8 mouse cellular contexts compared by ENCODE assay signal in genomic region chr8:126591821-126592268, GRCm38 (mm10). TPM values are rescaled to one million over a fixed set of nuclear protein-coding genes. Genes with fewer than 3 reads are reported as not detected.
DNase-seq lines count a peak whose midpoint lies in the region; ATAC-seq and TF ChIP-seq lines count a peak whose summit lies in the region.

No protein-coding gene starts in this region.

- peak overlapping the region; percentile 86 for H3K4me3 ChIP-seq in bone marrow macrophage, adult 2 months (ENCODE audit: insufficient read depth, low read length)
- H3K4me3 ChIP-seq in forebrain, embryonic 14.5 days (ENCODE audit: low read depth, low read length) = peak overlapping the region; percentile 99
- peak overlapping the region; percentile 99 for H3K4me3 ChIP-seq in hindbrain, embryonic 12.5 days
- peak overlapping the region; percentile 98 for H3K4me3 ChIP-seq in midbrain, embryonic 12.5 days

- peak overlapping the region; percentile 97 for H3K27ac ChIP-seq in bone marrow macrophage, adult 2 months (ENCODE audit: insufficient read depth, low read depth, low read length)
- H3K27ac ChIP-seq in forebrain, embryonic 14.5 days (ENCODE audit: low read depth, low read length) = peak overlapping the region; percentile 100
- peak overlapping the region; percentile 98 for H3K27ac ChIP-seq in hindbrain, embryonic 12.5 days
- peak overlapping the region; percentile 95 for H3K27ac ChIP-seq in midbrain, embryonic 12.5 days (replicated peaks)

- peak overlapping the region; percentile 100 for H3K4me2 ChIP-seq in forebrain, embryonic 14.5 days (ENCODE audit: low read length)
- H3K4me2 ChIP-seq in hindbrain, embryonic 12.5 days (replicated peaks) = peak overlapping the region; percentile 93
- peak overlapping the region; percentile 95 for H3K4me2 ChIP-seq in midbrain, embryonic 12.5 days (replicated peaks)

- ATAC-seq in forebrain, embryonic 14.5 days = no peak
- no peak for ATAC-seq in hindbrain, embryonic 12.5 days (ENCODE audit: low FRiP score)
- ATAC-seq in midbrain, embryonic 12.5 days (ENCODE audit: low FRiP score, low read depth) = no peak

- no peak for TF ChIP-seq CTCF in bone marrow macrophage, adult 2 months (IDR thresholded peaks at IDR 0.05; ENCODE audit: low read depth, low read length)

- TF ChIP-seq POLR2A in bone marrow macrophage, adult 2 months (IDR thresholded peaks at IDR 0.05; ENCODE audit: borderline replicate concordance, low read depth, low read length) = no peak

- WGBS in forebrain, embryonic 14.5 days = 0% methylated on average over 9 of the region's 9 CpGs
- WGBS in hindbrain, embryonic 12.5 days = under 1% methylated on average over 9 of the region's 9 CpGs
- WGBS in midbrain, embryonic 12.5 days = under 1% methylated on average over 9 of the region's 9 CpGs

- H3K27me3 ChIP-seq in forebrain, embryonic 14.5 days (replicated peaks; ENCODE audit: control insufficient read depth, insufficient read depth, low read length) = no peaks in the 10 kb centered on the region
- H3K27me3 ChIP-seq in hindbrain, embryonic 12.5 days = no peaks in the 10 kb centered on the region
- H3K27me3 ChIP-seq in midbrain, embryonic 12.5 days = no peaks in the 10 kb centered on the region; the same call in 1 of the 2 replicates

- peak overlapping the region; percentile 100 for H3K9ac ChIP-seq in forebrain, embryonic 14.5 days (ENCODE audit: low read length)
- peak overlapping the region; percentile 100 for H3K9ac ChIP-seq in hindbrain, embryonic 12.5 days
- peak overlapping the region; percentile 100 for H3K9ac ChIP-seq in midbrain, embryonic 12.5 days (replicated peaks)

- H3K36me3 ChIP-seq in forebrain, embryonic 14.5 days (ENCODE audit: control insufficient read depth, insufficient read depth, low read length) = peaks cover 36% of the 10 kb centered on the region
- H3K36me3 ChIP-seq in hindbrain, embryonic 12.5 days = peaks cover 6% of the 10 kb centered on the region; the same call in 1 of the 2 replicates
- 0 out of 2 replicates have a peak, but pooled peaks cover 6% of the 10 kb centered on the region for H3K36me3 ChIP-seq in midbrain, embryonic 12.5 days

- peaks cover 9% of the 10 kb centered on the region for H3K4me1 ChIP-seq in bone marrow macrophage, adult 2 months (ENCODE audit: control insufficient read depth, insufficient read depth, low read length)
- H3K4me1 ChIP-seq in forebrain, embryonic 14.5 days (ENCODE audit: control insufficient read depth, insufficient read depth, low read length) = peaks cover 48% of the 10 kb centered on the region
- peaks cover 57% of the 10 kb centered on the region for H3K4me1 ChIP-seq in hindbrain, embryonic 12.5 days
- peaks cover 59% of the 10 kb centered on the region for H3K4me1 ChIP-seq in midbrain, embryonic 12.5 days

- DNase-seq in right cerebral cortex, adult 18-20 months = peak; percentile 60
- no peak for DNase-seq in right cerebral cortex, postnatal 14 days
- peak; percentile 51 for DNase-seq in forebrain, embryonic 14.5 days (ENCODE audit: low spot score)
- peak; percentile 40 to 52 for DNase-seq in layer of hippocampus, postnatal 36 days
- peak; percentile 56 to 62 for DNase-seq in thymus, postnatal 36 days

- no peaks in the 10 kb centered on the region for H3K9me3 ChIP-seq in forebrain, embryonic 14.5 days (replicated peaks; ENCODE audit: control insufficient read depth, low read length)
- no peaks in the 10 kb centered on the region for H3K9me3 ChIP-seq in hindbrain, embryonic 12.5 days (replicated peaks)
- no peaks in the 10 kb centered on the region for H3K9me3 ChIP-seq in midbrain, embryonic 12.5 days

RNA-seq across cellular contexts. Expression of gene Irf2bp2, which starts 1.9 kb away (rescaled TPM):
- 163 and 167 TPM in 2 replicates for polyA plus RNA-seq in bone marrow macrophage, adult 2 months (2012; ENCODE audit: insufficient read depth, insufficient read length, missing spikeins)
- 7.9 and 8.3 TPM in 2 replicates for polyA plus RNA-seq in forebrain, embryonic 14.5 days (2014; fragmentation: Nextera tagmentation; extraction: Ambion mirVana)
- 8.8 and 9.6 TPM in 2 replicates for polyA plus RNA-seq in hindbrain, embryonic 12.5 days (2016; fragmentation: Nextera tagmentation; extraction: Ambion mirVana)
- 10 to 100 TPM; 61.4 to 61.6 TPM for total RNA-seq in layer of hippocampus, postnatal 36 days (2021)
- 7.5 and 7.7 TPM in 2 replicates for polyA plus RNA-seq in midbrain, embryonic 12.5 days (2016; fragmentation: Nextera tagmentation; extraction: Ambion mirVana)

Comparison
In these comparisons a context has a peak if more than half of its experiments do, and no peak if none do; other contexts are left out.
1. RNA of gene Irf2bp2, which starts 1.9 kb away (polyA plus RNA-seq): 163 to 167 TPM in bone marrow macrophage, adult 2 months; 8.8 to 9.6 TPM in hindbrain, embryonic 12.5 days, 7.9 to 8.3 TPM in forebrain, embryonic 14.5 days and 7.5 to 7.7 TPM in midbrain, embryonic 12.5 days; every median in the first group is over 10 times any median in the second.
2. Peak in every context shown above with its lines, with median percentiles within 50 percentile points of each other: H3K27ac ChIP-seq, H3K4me3 ChIP-seq, H3K4me2 ChIP-seq and H3K9ac ChIP-seq.